Mouse (Mus musculus) heart, postnatal 14 days (tissue): ENCODE data around the gene Arhgap27. TPM values are rescaled to one million over a fixed set of nuclear protein-coding genes. Genes with fewer than 3 reads are reported as not detected.

Experiments used
- DNase-seq, 2 experiments: peaks; one replicate each; pipeline ENCODE4 v3.0.0; 2021 to 2022
- intact Hi-C: fragments of 180-260 bp; cut with DNase I; formaldehyde crosslinking; loops from one replicate; pipeline ENCODE4 v1.15.1; 2025
- total RNA-seq, 2 experiments: library from RNA; stranded (reverse); gene quantifications; 2 replicates each; pipeline ENCODE4 v1.2.3; 2021

The Arhgap27 gene
- total RNA-seq, 2 experiments from 2014 or later = 27.2 to 29.1 TPM

DNA sequence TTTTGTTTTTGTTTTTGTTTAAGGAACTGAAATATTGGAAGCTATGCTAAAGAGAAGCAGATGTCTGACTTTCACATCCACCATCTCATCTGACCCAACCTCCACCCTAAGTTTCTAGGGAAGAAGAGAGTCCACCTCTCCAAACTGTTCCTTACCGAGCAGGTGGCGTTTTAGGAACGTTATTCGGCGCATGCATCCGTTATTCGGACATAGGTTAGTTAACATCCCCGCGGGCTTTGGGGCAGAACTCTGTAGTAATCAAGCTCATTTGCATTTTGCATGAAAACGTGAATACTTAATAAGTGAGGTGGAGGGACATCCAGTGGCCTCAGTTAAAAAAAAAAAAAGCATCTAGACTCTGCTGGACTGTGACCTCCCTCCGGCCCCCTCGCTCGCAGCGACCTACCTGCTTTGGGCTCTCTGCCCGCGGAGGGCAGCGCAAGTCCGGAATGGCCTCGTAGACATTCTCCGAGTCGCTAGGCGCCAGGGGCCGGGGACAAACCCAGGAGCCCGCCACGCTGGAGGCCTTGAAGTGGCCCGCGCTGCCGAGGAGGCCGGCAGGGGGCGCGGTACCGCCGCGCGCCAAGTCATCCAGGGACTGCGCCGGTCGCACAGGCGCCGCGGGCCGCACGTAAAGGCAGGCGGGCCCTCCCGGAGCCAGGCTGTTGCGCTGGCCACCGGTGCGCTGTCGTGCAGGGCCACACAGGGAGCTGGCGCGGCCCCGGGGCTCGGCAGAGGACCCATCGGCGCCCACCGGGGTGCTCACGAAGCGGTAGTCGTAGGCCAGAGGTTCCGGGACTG is 3.5 kb downstream of the Arhgap27 start:
- intact Hi-C loops = loop anchor here (1.0 to 5.0 kb wide), 4 partner anchors 27 to 197 kb away; no protein-coding TSS in a partner anchor
- peak; percentile 93 to 94 for DNase-seq

DNA sequence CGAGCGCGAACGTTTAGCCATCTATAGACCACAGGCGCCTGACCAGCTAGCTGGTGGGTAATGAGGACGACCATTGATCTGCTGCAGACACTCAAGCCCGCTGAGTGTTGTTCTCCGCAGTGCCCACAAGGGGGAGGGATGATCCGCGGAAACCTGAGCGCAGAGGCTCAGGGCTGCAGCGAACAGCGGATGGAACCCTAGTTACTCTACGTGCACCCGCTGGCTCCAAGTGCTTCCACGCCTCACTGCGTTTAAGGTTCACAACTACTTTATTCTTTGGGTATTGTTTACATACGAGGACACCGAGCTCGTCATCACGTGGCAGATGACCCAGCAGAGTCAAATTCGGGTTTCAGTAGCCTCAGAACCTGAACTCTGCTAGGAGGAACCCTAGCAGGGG is 4.4 kb downstream of the Arhgap27 start:
- intact Hi-C loops = loop anchor here (1.0 to 5.0 kb wide), 3 partner anchors 26 to 108 kb away; no protein-coding TSS in a partner anchor
- DNase-seq = peak; percentile 73 to 79

DNA sequence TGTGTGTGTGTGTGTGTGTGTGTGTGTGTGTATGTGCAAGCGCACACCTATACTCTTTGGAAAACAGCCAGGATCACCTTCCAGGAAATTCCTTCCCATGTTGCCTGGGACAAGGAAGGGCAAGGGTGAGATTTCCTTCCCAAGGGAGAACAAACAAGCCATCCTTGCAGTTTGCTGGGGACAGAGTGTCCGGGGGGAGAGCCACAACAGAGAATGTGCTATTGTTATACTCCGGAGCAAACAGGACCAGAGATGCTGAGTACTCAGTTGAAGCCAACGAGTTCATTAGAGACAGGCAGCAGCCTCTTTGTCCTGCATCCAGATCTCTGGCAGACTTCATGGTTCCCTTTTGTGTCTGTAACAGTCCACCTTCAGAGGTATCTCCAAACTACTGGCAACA is 5.2 kb downstream of the Arhgap27 start:
- intact Hi-C loops = loop anchor here (2.0 to 5.0 kb wide), 2 partner anchors 26 to 109 kb away; no protein-coding TSS in a partner anchor
- DNase-seq = no peak

DNA sequence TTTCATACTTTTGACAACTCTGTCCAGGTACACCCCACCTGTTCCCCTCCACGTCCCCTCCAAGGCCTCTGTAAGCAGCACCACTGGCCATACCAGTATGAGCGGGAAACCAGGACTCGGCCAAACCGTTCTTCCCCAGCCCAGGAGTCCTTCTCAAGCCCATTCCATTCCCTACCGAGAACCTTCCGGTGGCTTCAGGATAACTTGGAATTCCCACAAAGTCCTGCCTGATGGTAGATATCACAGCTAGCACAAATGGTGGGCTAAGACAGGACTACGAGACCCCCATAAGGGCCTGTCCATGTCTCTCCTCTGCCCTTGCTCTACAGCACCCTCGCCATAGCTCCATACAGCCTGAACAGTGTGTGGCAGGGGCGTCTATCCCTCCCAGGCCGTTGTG is 5.8 kb downstream of the Arhgap27 start:
- DNase-seq = no peak
- intact Hi-C loops = loop anchor here (2.0 to 5.0 kb wide), 2 partner anchors 25 to 110 kb away; no protein-coding TSS in a partner anchor

DNA sequence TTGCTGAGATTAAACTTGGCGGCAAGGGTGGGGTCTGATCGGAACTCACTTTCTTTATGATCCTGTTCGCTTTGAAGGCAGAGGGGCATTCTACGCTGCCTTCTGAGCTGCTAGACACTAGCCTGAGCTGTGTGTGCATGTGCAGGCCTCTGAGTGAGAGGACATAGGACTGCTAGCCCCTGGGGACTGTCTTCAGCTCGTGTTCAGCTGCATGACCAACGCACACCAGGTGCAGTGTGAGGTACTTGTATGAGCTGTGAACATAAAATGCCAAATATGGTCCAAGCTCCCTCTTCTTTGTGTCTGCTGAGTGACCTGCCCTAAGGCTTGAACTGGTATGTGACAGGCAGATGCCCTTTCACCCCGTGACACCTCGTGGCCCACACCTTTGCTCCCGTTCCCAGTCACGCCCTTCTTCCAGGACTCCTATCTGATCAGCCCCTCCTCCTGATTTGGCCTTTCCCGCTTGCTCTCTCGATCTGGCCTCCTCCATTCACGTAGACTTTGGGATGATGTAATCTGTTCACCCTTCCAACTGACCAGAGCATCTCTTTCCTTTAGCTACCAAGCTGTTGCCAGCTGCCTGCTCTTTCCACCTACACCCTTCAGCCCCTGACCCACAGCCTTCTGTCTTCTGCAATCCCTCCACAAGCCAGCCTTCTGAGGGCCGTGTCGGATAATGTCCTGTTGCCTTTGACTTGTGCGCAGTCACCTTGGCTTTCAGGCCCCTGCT is 6.4 kb downstream of the Arhgap27 start:
- intact Hi-C loops = loop anchor here (5.0 kb wide), 1 partner anchor 110 kb away; no protein-coding TSS in a partner anchor
- DNase-seq = no peak

DNA sequence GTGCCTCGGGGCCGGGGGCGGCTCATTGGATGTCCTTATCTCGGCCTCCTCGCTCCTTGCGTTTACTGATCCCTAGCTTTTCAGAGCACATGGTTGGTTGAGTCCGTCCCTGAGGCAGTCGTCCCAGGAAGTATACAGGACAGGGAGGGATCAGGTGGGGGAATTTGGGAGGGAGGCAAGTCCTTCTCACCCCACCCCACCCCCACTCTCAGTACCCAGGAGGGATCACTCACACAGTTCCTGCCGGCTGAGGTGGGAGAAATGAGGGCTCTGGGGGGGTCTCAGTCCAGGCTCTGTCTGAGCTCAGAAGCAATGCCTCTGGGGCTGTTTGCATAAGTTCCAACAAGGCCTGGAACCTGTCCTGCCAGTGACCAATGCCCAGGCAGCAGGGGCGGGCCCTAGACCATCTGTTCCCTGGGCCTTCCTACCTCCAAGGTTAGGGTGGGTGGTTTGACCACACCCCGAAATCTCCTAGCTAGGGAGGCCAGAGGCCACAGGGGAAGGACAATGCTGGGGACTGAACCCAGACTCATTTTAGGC is 7.4 kb downstream of the Arhgap27 start:
- intact Hi-C loops = loop anchor here (5.0 kb wide), 1 partner anchor 111 kb away; no protein-coding TSS in a partner anchor

DNA sequence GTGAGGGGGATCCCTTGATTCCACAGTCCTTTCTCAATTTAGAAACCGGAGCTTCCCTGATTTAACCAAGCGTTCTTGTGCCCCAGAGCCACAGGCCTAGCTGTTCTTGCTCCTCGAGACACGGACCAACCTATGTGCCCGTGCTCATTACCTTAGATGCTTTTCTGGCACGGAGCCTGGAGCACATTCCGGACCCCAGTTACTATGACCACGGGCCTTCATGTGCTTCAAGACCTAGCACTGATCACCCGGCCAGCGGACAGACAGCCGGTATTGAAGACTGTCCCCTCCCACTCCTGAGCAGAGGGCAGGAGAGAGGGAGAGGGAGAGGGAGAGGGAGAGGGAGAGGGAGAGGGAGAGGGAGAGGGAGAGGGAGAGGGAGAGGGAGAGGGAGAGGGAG is 8.2 kb downstream of the Arhgap27 start:
- no peak for DNase-seq
- intact Hi-C loops = loop anchor here (5.0 kb wide), 1 partner anchor 112 kb away; no protein-coding TSS in a partner anchor

More for the DNA sequence above, 7.4 kb downstream of the Arhgap27 start:
- no peak for DNase-seq

DNA sequence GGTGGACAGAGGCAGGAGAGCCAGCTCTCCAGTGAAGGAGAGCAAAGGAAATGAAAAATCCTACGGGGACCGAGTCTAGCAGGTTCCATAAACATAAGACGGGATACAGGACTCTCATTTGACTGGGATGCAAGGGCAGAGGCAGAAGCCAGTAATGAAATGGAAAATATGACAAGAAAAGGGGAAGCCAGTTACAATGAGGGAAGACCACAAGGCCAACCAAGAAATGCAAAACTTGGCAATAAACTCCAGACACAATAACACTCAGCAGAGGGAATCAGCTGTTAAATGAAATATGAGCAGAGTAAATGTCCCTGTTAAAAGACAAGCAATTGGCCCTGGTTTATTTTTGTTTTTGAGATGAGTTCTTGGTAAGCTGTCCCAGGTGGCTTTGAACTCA is 9.5 kb downstream of the Arhgap27 start:
- no peak for DNase-seq
- intact Hi-C loops = no loop called here

DNA sequence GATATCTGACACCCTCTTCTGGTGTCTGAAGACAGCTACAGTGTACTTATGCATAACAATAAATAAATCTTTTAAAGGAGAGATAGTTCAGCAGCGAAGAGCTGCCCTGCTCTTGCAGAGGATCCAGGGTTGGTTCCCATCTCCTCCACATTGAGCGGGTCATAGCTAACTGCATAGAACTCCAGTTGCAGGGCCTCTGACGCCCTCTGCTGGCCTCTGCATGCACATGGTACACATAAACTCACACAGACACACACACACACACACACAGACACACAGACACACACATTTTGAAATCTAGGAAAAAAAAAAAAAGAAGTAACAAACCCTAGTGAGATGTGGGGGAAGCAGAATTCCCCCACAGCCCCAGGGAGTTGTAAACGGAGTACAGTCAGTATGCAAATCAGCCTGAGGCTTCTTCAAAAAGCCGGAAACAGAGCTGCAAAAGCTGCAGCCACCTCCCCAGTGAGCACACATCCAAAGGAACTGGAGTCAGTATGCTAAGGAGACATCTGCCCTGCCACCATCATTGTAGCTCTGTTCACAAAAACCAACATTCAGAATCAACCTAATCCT is 11.2 kb downstream of the Arhgap27 start:
- DNase-seq = no peak
- intact Hi-C loops = no loop called here

DNA sequence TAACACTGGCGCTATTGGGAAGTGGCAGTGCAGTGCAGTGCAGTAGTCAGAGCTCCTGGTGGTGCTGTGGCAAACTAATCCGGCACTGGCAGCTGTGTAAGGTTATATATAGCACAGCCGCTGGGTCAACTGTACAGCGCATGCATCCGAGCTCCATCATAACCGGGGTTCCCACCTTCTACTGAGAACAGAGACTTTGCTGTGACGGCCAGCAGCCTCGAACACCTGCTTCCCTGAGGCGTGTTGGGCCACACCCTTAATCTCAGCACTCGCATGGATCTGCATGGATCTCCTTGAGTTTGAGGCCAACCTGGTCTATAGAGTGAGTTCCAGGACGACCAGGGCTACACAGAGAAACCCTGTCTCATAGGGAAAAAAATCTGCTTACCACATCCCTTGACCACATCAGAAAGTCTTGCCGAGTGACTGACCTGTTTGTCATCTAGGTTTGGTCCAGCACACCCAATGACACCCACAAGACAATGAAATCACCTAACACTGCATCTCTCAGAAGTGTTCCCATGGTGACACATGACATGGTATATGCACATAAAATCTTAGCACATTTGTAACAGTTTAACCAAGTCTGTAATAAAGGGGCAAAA is 12.7 kb downstream of the Arhgap27 start:
- no peak for DNase-seq
- intact Hi-C loops = no loop called here

DNA sequence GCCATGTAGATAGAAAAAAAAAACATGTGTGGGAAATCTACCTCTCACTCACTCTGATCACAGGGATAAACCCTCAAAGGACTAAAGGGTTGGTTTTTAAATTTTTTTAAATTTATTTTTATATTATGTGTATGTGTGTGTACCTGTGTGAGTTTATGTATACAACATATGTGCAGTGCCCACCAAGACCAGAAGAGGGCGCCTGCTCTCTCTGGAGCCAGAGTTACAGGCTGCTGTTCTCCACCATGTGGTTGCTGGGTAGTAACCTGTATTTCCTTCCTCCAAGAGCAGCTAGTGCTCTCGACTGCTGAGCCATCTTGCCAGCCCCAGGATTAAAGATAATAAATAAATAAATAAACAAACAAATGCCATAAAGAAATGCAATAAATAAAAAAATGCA is 13.8 kb downstream of the Arhgap27 start:
- intact Hi-C loops = no loop called here
- DNase-seq = no peak

DNA sequence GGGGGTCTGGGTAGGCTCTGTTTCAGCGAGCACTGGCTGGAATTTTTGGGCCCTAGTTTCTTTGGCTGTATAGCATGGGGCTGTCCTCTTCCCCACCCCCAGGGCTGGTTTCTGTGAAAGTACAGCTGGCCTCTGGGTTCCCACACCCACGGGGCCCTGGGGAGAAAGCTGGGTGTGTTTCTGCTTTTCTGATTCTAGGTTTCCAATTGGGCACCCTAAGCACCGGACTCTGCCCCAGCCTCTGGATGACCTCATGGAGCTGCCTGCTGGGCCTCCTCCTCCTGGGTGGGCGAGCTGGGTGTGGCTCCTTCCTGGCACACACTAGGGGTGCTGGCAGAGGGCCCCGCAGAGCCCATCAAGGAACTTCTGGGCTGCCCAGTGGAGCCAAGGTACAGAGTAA is 16.8 kb downstream of the Arhgap27 start:
- peak; percentile 61 to 62 for DNase-seq
- intact Hi-C loops = no loop called here

DNA sequence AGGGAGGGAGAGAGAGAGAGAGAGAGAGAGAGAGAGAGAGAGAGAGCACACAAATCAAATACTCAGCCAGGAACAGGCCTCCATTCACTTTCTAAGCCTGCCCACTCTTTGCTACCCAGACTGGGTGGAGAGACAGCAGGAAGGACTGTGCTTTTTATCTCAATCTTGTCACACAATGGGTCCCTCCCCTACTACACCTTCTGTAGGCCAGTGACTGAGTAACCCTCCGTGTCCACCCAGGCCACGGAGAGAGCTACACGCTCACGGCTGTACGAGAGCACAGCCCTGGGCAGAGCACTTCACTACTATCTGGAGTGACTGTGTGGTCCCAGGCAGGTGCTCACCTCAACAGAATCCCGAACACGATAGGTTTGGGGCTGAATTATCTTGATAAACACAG is 17.3 kb downstream of the Arhgap27 start:
- no peak for DNase-seq
- intact Hi-C loops = no loop called here

DNA sequence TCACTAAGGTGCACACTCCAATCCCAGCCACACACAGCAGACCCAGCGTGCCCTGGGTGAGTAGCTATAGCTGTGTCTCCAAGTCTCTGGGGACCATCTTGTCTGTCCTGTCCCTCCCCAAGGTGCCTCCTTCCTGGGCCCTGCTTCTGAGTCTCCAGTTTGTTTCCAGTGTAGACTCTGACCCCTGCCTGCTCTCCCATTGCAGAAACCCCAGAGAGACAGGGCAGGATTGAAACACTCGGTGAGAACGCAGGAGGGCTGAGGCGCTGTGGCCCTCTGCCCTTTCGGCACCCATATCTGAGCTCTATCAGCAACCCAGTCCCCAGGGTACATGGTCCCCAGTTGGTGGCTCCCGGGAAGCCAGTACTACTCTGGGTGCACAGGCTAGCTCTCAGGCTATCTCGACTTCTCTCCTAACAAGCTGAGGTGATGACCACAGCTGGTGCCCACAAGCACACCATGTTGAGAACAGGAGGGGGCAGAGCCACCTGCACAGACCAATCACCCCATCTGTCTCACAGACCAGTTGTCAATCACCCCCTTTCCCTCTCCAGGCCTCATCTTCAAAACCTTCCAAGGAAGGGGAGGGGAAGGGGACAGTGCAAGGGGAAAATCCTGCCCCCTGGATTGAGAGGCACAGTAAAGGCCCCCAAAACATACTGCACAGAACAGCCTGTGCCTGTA is 17.9 kb downstream of the Arhgap27 start:
- no peak for DNase-seq
- intact Hi-C loops = no loop called here

DNA sequence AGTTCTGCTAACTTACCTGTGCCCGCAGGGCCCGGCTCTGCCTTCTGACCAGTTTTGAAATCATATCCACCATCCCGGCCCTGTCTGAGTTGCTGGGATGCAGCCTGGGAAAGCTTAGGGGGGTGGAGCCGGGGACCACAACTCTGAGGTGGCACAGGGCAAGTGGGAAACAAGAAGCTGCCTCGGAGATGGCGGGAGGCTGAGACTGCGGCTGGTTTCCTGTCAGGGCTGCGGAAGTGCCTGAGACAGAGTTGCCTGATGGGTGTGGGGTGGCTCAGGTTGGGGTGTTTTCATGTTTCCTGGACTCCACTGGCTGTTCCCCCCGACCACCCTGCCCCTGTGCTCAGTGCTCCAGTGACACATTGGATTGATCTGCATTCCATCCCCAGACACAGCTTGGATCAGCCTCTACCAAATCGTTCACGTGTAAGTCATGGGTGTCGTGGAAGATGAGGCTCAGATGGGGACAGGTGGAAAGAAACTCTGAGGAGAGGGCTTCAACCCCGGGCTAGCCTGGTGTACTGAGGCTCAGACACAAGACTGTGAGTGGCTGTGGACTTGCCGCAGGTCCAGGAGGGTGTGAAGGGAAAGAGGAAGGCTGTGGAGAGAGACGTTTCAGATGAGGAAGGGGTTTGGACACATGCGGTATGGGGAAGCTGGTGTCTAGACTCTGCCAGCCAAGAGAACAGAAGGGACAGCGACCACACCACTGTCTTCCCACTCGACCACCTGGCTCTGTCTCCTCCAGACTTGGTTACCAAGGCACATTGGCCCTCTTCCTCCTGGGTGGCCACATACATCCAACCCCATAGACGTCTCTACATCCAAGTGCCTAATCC is 18.8 kb downstream of the Arhgap27 start:
- intact Hi-C loops = no loop called here
- no peak for DNase-seq

DNA sequence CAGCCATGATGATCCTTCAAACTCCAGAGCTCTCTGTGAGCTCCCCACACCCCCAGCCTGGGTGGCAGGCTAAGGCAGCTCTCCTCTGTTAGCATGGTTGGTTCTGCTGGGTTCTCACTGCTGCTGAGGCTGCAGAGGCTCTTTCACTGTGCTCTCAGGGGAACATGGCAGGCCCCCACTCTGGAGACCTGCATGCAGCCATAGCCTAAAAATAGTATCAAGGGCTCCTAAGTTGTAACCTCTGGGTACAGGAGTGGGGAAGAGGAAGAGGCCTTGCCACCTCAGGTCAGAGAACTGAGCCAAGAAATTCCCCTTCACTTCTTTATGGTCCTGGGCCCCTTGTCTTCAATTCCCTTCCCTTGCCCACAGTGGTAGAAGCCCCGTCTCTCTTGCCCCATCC is 19.6 kb downstream of the Arhgap27 start:
- intact Hi-C loops = no loop called here
- no peak for DNase-seq

DNA sequence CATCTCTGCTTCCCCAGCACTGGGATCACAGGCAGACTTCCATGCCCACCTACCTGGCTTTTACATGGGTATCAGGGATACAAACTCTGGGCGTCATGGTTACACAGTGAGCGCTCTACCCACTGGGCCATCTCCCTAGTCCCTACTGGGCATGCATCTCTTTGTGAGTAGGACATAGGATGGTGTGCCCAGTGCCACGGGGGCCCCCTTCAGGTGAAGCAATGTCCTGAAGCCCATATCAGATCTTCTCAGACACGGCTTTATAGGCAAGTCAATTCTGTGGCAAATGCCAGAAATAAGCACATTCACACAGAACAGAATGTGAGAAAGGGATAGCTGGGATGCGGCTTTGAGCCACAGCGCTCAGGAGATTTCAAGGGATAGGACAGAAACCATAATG is 20.4 kb downstream of the Arhgap27 start:
- intact Hi-C loops = no loop called here
- no peak for DNase-seq

DNA sequence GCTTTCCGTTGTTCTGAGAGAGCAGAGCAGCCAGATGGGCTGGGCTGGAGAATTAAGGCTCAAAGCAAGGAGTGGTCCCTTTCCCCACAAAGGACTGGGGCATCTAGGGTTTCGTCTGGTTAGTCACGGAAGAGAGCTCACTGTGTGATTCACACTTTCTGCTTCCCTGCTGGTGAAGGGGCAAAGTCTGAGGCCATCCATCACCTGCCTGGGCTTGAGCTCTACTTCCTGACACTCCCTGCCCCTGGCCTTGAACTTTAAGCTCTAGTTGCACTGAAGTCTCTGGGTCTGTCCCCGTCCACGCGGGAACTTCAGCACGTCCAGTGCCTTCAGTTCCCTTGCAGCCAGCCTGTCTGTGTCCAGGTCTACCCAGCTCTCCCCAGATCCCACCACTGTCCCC is 22.8 kb downstream of the Arhgap27 start:
- intact Hi-C loops = no loop called here
- no peak for DNase-seq

DNA sequence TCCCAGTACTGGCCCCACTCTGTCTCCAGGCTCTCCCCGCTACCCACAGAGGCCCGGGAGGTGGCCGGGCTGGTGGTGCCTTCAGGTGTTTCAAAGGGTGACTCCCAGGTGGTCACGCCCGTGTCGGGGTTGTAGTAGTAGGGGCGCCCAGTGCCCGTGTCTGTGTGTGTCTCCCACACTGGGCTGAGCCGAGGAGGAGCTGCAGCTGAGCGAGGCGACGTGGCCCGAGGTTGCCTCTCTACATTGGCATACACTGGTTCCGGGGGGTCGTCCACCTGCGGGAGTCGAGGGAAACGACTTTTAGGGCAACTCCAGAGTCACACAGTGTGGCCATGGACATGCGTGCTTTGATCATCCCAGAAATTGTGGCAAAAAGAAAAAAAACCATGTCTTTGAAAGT is 23.4 kb downstream of the Arhgap27 start:
- no peak for DNase-seq

More for the DNA sequence above, 23.4 kb downstream of the Arhgap27 start:
- intact Hi-C loops = no loop called here
